In the genomic region with DNA sequence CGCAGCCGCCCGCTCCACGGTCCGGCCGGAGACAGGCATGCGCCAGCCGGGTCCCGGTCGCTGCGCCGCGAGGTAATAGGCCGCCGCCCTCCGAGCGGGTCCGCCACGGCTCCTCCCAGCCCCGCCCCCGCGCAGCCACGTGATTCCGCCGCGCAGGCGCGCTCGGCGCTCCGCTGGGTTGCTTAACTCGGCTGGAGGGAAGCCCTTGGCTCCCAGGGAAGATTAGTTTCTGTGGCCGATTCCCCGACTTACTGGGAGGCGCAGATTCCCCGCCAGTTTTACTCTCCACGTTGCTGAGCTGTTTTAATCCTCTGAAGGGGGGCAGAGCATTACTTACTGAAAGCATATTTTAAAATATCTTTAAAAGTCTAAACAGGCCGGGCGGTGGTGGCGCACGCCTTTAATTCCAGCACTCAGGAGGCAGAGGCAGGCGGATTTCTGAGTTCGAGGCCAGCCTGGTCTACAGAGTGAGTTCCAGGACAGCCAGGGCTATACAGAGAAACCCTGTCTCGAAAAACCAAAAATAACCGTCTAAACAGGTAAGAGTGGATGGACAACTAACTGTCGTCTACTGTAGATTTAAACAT, we compare ENCODE assay signal across 8 mouse cellular contexts. TPM values are rescaled to one million over a fixed set of nuclear protein-coding genes. Genes with fewer than 3 reads are reported as not detected.
DNase-seq lines count a peak whose midpoint lies in the region; ATAC-seq and TF ChIP-seq lines count a peak whose summit lies in the region.

Gene Slc35e3 (minus strand): TSS at position 69 of the 587 bp plus-strand sequence.

- H3K36me3 ChIP-seq in embryonic facial prominence, embryonic 13.5 days, result peaks cover 36% of the 10 kb centered on the region
- H3K36me3 ChIP-seq in heart, adult 2 months (ENCODE audit: control insufficient read depth, insufficient read depth, low read length), result no peaks in the 10 kb centered on the region
- H3K36me3 ChIP-seq in kidney, adult 2 months (ENCODE audit: control insufficient read depth, insufficient read depth, low read length), result 0 out of 2 replicates have a peak, but pooled peaks cover 1% of the 10 kb centered on the region
- H3K36me3 ChIP-seq in limb, embryonic 11.5 days (ENCODE audit: control insufficient read depth, insufficient read depth, low read length), result peaks cover 16% of the 10 kb centered on the region
- H3K36me3 ChIP-seq in midbrain, embryonic 13.5 days, result peaks cover 27% of the 10 kb centered on the region
- H3K36me3 ChIP-seq in small intestine, adult 2 months (ENCODE audit: control insufficient read depth, insufficient read depth, low read length), result peaks cover 14% of the 10 kb centered on the region

- TF ChIP-seq CTCF in heart, adult 2 months (IDR thresholded peaks at IDR 0.05), result no peak
- no peak for TF ChIP-seq CTCF in kidney, adult 2 months (conservative IDR thresholded peaks at IDR 0.05; ENCODE audit: insufficient read depth, insufficient read length, low read depth, low read length)
- no peak for TF ChIP-seq CTCF in small intestine, adult 2 months (IDR thresholded peaks at IDR 0.05; ENCODE audit: extremely low read depth, insufficient read length, insufficient replicate concordance, low read depth, low read length)

- peak; percentile 94 for ATAC-seq in embryonic facial prominence, embryonic 13.5 days (ENCODE audit: insufficient number of reproducible peaks, insufficient read depth, low FRiP score, low TSS enrichment, low read depth)
- ATAC-seq in limb, embryonic 11.5 days (ENCODE audit: insufficient number of reproducible peaks, low FRiP score, low TSS enrichment, low read depth), result peak; percentile 95
- peak; percentile 98 for ATAC-seq in midbrain, embryonic 13.5 days

- DNase-seq in 3134 (ENCODE audit: extremely low read depth, insufficient read length, low spot score), result peak; percentile 89
- DNase-seq in adrenal gland, postnatal 4 days (ENCODE audit: low spot score in 2 of 2), result peak; percentile 93
- peak; percentile 98 to 100 for DNase-seq in heart, adult 2 months
- DNase-seq in kidney, adult 2 months, result peak; percentile 97
- peak; percentile 94 for DNase-seq in limb, embryonic 11.5 days (ENCODE audit: low spot score)

- intact Hi-C loops in heart, adult 2 months (cut with DNase I), result loop anchor here (1.0 to 5.0 kb wide), 2 partner anchors 45 to 101 kb away; partner anchors contain the start of gene Rap1b

- TF ChIP-seq POLR2A in heart, adult 2 months (IDR thresholded peaks at IDR 0.05; ENCODE audit: insufficient read depth, low read depth, low read length), result peak; percentile 65
- TF ChIP-seq POLR2A in kidney, adult 2 months (IDR thresholded peaks at IDR 0.05; ENCODE audit: low read depth, low read length), result no peak
- no peak for TF ChIP-seq POLR2A in small intestine, adult 2 months (IDR thresholded peaks at IDR 0.05; ENCODE audit: low read depth, low read length)

- H3K4me1 ChIP-seq in embryonic facial prominence, embryonic 13.5 days, result peaks cover 28% of the 10 kb centered on the region
- H3K4me1 ChIP-seq in heart, adult 2 months (ENCODE audit: control insufficient read depth, insufficient read depth, low read length), result no peaks in the 10 kb centered on the region
- H3K4me1 ChIP-seq in kidney, adult 2 months (ENCODE audit: control insufficient read depth, insufficient read depth, low read length), result peaks cover 20% of the 10 kb centered on the region
- no peaks in the 10 kb centered on the region; the same call in 1 of the 2 replicates for H3K4me1 ChIP-seq in limb, embryonic 11.5 days (ENCODE audit: control insufficient read depth, insufficient read depth, low read length)
- H3K4me1 ChIP-seq in midbrain, embryonic 13.5 days (replicated peaks), result peaks cover 22% of the 10 kb centered on the region
- no peaks in the 10 kb centered on the region for H3K4me1 ChIP-seq in small intestine, adult 2 months (ENCODE audit: control insufficient read depth, insufficient read depth, insufficient read length, low read length)

- H3K27ac ChIP-seq in embryonic facial prominence, embryonic 13.5 days, result peak within 1 kb of the TSS; percentile 66
- peak within 1 kb of the TSS; percentile 78 for H3K27ac ChIP-seq in heart, adult 2 months
- H3K27ac ChIP-seq in kidney, adult 2 months (ENCODE audit: insufficient read depth, low read depth, low read length), result peak within 1 kb of the TSS; percentile 65
- H3K27ac ChIP-seq in limb, embryonic 11.5 days (replicated peaks; ENCODE audit: low read depth, low read length), result no peak within 1 kb of the TSS
- H3K27ac ChIP-seq in midbrain, embryonic 13.5 days, result 0 out of 2 replicates have a peak within 1 kb of the TSS, but pooled peaks have one; percentile 31
- peak within 1 kb of the TSS; percentile 42; the same call in 1 of the 2 replicates for H3K27ac ChIP-seq in small intestine, adult 2 months (ENCODE audit: insufficient read depth, low read depth, low read length)

- peak within 1 kb of the TSS; percentile 60 for H3K4me3 ChIP-seq in embryonic facial prominence, embryonic 13.5 days
- peak within 1 kb of the TSS; percentile 62 for H3K4me3 ChIP-seq in heart, adult 2 months
- H3K4me3 ChIP-seq in kidney, adult 2 months (ENCODE audit: insufficient read depth, low read depth, low read length), result peak within 1 kb of the TSS; percentile 94
- H3K4me3 ChIP-seq in limb, embryonic 11.5 days (ENCODE audit: low read depth, low read length), result peak within 1 kb of the TSS; percentile 50
- H3K4me3 ChIP-seq in midbrain, embryonic 13.5 days (replicated peaks), result peak within 1 kb of the TSS; percentile 63
- H3K4me3 ChIP-seq in small intestine, adult 2 months (ENCODE audit: low read depth, low read length), result peak within 1 kb of the TSS; percentile 55

- no peaks in the 10 kb centered on the region for H3K9me3 ChIP-seq in embryonic facial prominence, embryonic 13.5 days
- no peaks in the 10 kb centered on the region for H3K9me3 ChIP-seq in limb, embryonic 11.5 days (ENCODE audit: control insufficient read depth, low read length)
- no peaks in the 10 kb centered on the region for H3K9me3 ChIP-seq in midbrain, embryonic 13.5 days

- no peaks in the 10 kb centered on the region for H3K79me2 ChIP-seq in heart, adult 2 months (replicated peaks; ENCODE audit: control insufficient read depth, insufficient read depth, low read length)

- H3K27me3 ChIP-seq in embryonic facial prominence, embryonic 13.5 days, result no peaks in the 10 kb centered on the region
- H3K27me3 ChIP-seq in heart, adult 2 months (ENCODE audit: control insufficient read depth, insufficient read depth, low read length), result no peaks in the 10 kb centered on the region
- H3K27me3 ChIP-seq in kidney, adult 2 months (replicated peaks; ENCODE audit: control insufficient read depth, insufficient read depth, low read length), result no peaks in the 10 kb centered on the region
- no peaks in the 10 kb centered on the region for H3K27me3 ChIP-seq in limb, embryonic 11.5 days (ENCODE audit: control insufficient read depth, insufficient read depth, low read length)
- no peaks in the 10 kb centered on the region for H3K27me3 ChIP-seq in midbrain, embryonic 13.5 days
- no peaks in the 10 kb centered on the region for H3K27me3 ChIP-seq in small intestine, adult 2 months (ENCODE audit: control insufficient read depth, insufficient read depth, low read length)

- peak within 1 kb of the TSS; percentile 77 for H3K9ac ChIP-seq in embryonic facial prominence, embryonic 13.5 days
- peak within 1 kb of the TSS; percentile 74 for H3K9ac ChIP-seq in heart, adult 2 months (ENCODE audit: low read depth, low read length)
- H3K9ac ChIP-seq in limb, embryonic 11.5 days (ENCODE audit: low read length), result peak within 1 kb of the TSS; percentile 55
- peak within 1 kb of the TSS; percentile 82 for H3K9ac ChIP-seq in midbrain, embryonic 13.5 days (replicated peaks)

- TF ChIP-seq EP300 in heart, adult 2 months (IDR thresholded peaks at IDR 0.05; ENCODE audit: insufficient read depth, low read depth, low read length), result no peak

- 14% methylated on average over 46 of the region's 46 CpGs for WGBS in embryonic facial prominence, embryonic 13.5 days
- 12% methylated on average over 46 of the region's 46 CpGs for WGBS in heart, adult 2 months
- WGBS in kidney, adult 2 months, result 14% methylated on average over 46 of the region's 46 CpGs
- 15% methylated on average over 46 of the region's 46 CpGs for WGBS in limb, embryonic 11.5 days
- 13% methylated on average over 46 of the region's 46 CpGs for WGBS in midbrain, embryonic 13.5 days
- 14% methylated on average over 45 of the region's 46 CpGs for WGBS in small intestine, adult 2 months

- H3K4me2 ChIP-seq in embryonic facial prominence, embryonic 13.5 days, result peak within 1 kb of the TSS; percentile 79
- H3K4me2 ChIP-seq in limb, embryonic 11.5 days (ENCODE audit: low read depth, severe bottlenecking), result peak within 1 kb of the TSS; percentile 86
- peak within 1 kb of the TSS; percentile 69 for H3K4me2 ChIP-seq in midbrain, embryonic 13.5 days (replicated peaks)

RNA-seq across cellular contexts. Expression of gene Slc35e3, which starts in this region (rescaled TPM):
- total RNA-seq in adrenal gland, postnatal 4 days (2021), result 10 to 100 TPM; 15.2 TPM
- 34.0 and 37.0 TPM in 2 replicates for polyA plus RNA-seq in embryonic facial prominence, embryonic 13.5 days (2015; fragmentation: Nextera tagmentation; extraction: Ambion mirVana)
- total RNA-seq in heart, adult 2 months (2021), result 1 to 10 TPM; 7.4 to 8.0 TPM
- 5.7 and 9.2 TPM in 2 replicates for polyA plus RNA-seq in heart, adult 2 months (2012; rRNA removed)
- polyA plus RNA-seq in kidney, adult 2 months (2012; rRNA removed), result 37.1 and 39.1 TPM in 2 replicates
- polyA plus RNA-seq in limb, embryonic 11.5 days (2014; fragmentation: Nextera tagmentation; extraction: Ambion mirVana), result 19.8 and 20.3 TPM in 2 replicates
- 32.4 and 33.1 TPM in 2 replicates for polyA plus RNA-seq in midbrain, embryonic 13.5 days (2015; fragmentation: Nextera tagmentation; extraction: Ambion mirVana)
- 6.2 and 7.4 TPM in 2 replicates for polyA plus RNA-seq in small intestine, adult 2 months (2012; rRNA removed)
